Mouse (Mus musculus) heart, embryonic 10.5 days (tissue): ENCODE results near the gene Rab22a. TPM values are rescaled to one million over a fixed set of nuclear protein-coding genes. Genes with fewer than 3 reads are reported as not detected.
"Not testable (repeated sequence)": the region's sequence is repeated elsewhere in the genome, so short reads cannot be mapped to it uniquely, and the experiment has no call there.

Experiments used
- DNase-seq: peaks from one replicate; pipeline ENCODE4 v3.0.0-alpha.2; 2017; ENCODE audit warnings: low spot score
- H3K27ac ChIP-seq: fragments of 300-500 bp; sonication (generic); 2 replicates; pipeline ENCODE4 v1.5.1; 2016; ENCODE audit warnings: mild to moderate bottlenecking
- H3K27me3 ChIP-seq: fragments of 300-500 bp; sonication (generic); 2 replicates; pipeline ENCODE4 v1.6.1; 2016; ENCODE audit warnings: mild to moderate bottlenecking; ENCODE audit not compliant: poor library complexity, insufficient read depth, severe bottlenecking
- H3K36me3 ChIP-seq: fragments of 300-500 bp; sonication (generic); 2 replicates; pipeline ENCODE4 v1.6.1; 2016; ENCODE audit warnings: mild to moderate bottlenecking, moderate library complexity
- H3K4me1 ChIP-seq: fragments of 300-500 bp; sonication (generic); 2 replicates; pipeline ENCODE4 v1.6.1; 2016; ENCODE audit warnings: mild to moderate bottlenecking
- H3K4me3 ChIP-seq: fragments of 300-500 bp; sonication (generic); 2 replicates; pipeline ENCODE4 v1.5.1; 2016; ENCODE audit warnings: mild to moderate bottlenecking, moderate library complexity
- H3K9me3 ChIP-seq: fragments of 300-500 bp; sonication (generic); 2 replicates; pipeline ENCODE4 v1.6.1; 2016; ENCODE audit warnings: mild to moderate bottlenecking, moderate library complexity
- WGBS: fragments of 180-500 bp; shearing (Covaris S2); methylation state at CpG from one replicate; pipeline ENCODE4 v1.1.7; 2016; 5-methylcytosine and 5-hydroxymethylcytosine counted together
- polyA plus RNA-seq: library from polyadenylated mRNA; unstranded; fragments of >200 nt; fragmentation: Nextera tagmentation; extraction: Ambion mirVana; gene quantifications from 2 replicates; pipeline ENCODE4 v1.2.1, GENCODE M21; 2016

Gene Rab22a
- polyA plus RNA-seq, 1 experiment from 2014 or later, result 33.9 TPM

DNA sequence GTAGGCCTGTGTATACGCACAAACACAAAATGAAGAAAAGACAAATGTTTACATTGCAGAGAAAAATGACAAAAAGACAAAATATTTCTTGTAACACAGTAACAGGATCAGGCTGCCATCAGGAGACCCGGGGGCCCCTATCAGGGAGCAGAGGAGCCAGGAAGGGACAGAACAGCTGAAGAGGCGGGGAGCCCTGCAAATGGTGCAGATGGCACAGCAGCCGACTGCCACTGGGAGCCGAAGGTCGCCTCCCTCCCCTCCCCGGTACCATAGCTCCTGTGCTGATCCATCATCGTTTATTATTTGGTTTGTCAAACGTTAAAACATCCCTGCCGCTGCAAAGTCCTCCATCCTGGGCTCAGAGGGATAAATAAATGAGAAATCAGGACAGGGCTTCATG, 53.1 kb downstream of the Rab22a start:
- peaks cover 13% of the 10 kb centered on the region; the same call in 1 of the 2 replicates for H3K4me1 ChIP-seq
- no peak overlapping the region for H3K27ac ChIP-seq
- no peak for DNase-seq
- H3K27me3 ChIP-seq, result no peaks in the 10 kb centered on the region
- 63% methylated on average over 10 of the region's 10 CpGs for WGBS
- no peak overlapping the region for H3K4me3 ChIP-seq
- peaks cover 2% of the 10 kb centered on the region; the same call in 1 of the 2 replicates for H3K36me3 ChIP-seq
- peaks cover 2% of the 10 kb centered on the region; the same call in 1 of the 2 replicates for H3K9me3 ChIP-seq

DNA sequence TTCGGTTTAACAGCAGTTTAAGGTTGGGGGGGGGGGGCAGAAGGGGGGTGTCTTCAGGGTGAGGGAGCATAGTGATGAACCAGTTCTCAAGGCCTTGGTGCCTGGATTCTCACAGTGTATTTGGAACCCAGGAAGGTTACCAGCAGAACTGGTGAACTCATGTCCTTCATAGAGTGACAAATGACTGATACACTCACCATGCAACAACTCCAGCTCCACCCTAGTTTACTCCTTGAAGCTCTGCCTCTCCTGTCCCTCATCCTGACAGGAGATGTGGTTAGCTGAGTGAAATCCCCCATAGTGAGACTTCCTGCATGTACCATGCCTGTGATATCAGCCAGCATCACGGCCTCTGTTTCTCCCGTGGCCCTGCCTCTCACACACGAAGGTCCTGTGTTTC, 53.7 kb downstream of the Rab22a start:
- WGBS, result 74% methylated on average over 4 of the region's 4 CpGs
- DNase-seq, result no peak
- no peak overlapping the region for H3K4me3 ChIP-seq
- no peak overlapping the region for H3K27ac ChIP-seq
- peaks cover 13% of the 10 kb centered on the region; the same call in 1 of the 2 replicates for H3K4me1 ChIP-seq
- H3K27me3 ChIP-seq, result no peaks in the 10 kb centered on the region
- peaks cover 2% of the 10 kb centered on the region; the same call in 1 of the 2 replicates for H3K9me3 ChIP-seq
- no peaks in the 10 kb centered on the region for H3K36me3 ChIP-seq

DNA sequence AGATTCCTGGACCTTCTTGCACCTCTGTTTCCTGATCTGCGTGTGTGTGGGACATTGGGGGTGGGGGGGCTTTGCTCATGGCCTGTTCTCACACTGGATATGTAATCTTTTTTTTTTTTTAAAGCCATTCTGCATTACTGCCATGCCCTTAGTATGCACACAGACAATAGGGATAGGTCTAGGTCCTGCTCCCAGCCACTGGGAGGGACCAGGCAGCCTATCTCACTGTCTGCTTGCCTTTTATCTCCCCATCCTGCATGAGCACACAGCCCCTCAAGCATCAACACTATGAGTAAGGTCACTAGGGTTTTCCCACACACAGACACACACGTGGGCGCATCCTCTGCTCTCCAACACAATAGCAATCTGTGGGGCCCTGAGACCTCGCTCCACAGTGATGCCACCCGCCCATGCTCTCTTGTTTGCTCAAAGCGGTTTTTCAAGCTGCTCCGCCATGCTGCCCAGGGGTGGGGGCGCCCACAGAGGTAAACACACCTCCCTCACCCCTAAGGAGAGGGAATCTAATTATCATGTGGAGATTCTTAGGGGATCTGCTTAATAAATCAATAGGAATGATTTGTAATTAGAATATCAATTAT, 55.2 kb downstream of the Rab22a start:
- DNase-seq, result no peak
- H3K27me3 ChIP-seq, result no peaks in the 10 kb centered on the region
- peaks cover 2% of the 10 kb centered on the region; the same call in 1 of the 2 replicates for H3K9me3 ChIP-seq
- no peak overlapping the region for H3K27ac ChIP-seq
- WGBS, result 68% methylated on average over 8 of the region's 8 CpGs
- H3K36me3 ChIP-seq, result no peaks in the 10 kb centered on the region
- H3K4me3 ChIP-seq, result no peak overlapping the region
- H3K4me1 ChIP-seq, result peaks cover 13% of the 10 kb centered on the region; the same call in 1 of the 2 replicates

DNA sequence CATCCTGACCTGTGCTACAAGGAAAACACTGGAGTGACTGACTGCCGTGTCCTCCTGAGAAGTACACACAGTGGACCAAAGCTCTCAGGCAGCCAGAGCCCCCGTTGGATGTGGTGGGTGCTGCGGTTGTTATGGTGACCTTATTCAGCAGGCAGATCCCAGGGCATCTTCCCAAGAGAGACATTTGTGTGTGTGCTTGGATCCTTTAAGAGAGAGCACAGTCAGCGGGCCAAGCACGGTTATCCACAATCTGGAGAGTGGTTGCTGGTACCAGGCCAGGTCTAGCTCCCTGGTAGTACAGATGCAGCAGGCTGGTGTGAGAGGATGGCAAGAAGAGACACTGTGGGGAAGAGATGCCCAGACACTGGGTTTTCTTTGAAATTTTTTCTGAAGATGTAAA, 57.4 kb downstream of the Rab22a start:
- Histone ChIP-seq H3K27ac (no peak overlapping the region), H3K4me3 (no peak overlapping the region), H3K4me1 (peaks cover 13% of the 10 kb centered on the region; the same call in 1 of the 2 replicates), H3K27me3 (no peaks in the 10 kb centered on the region), H3K9me3 (peaks cover 2% of the 10 kb centered on the region; the same call in 1 of the 2 replicates), H3K36me3 (no peaks in the 10 kb centered on the region)
- no peak for DNase-seq
- WGBS, result 89% methylated on average over 5 of the region's 5 CpGs

DNA sequence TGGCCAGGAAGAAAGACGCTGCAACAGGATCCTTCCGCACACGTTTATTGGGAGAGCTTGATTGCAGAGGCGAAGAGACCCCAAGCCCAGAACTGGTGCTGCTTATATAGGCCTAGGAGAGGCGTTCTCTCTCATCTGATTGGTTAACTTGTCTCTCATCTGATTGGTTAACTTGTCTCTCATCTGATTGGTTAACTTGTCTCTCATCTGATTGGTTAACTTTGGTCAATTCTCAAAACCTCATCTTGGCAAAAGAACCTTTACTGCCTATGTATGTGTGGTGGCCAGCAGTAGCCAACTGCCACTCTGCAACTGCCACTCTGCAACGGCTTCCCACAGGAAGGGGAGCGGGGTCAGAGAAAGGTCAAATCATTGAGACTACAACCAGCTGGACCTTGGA, 59.6 kb downstream of the Rab22a start, which contains the start of gene 1700010B08Rik:
1700010B08Rik (plus strand) TSS at position 301 of the 400 bp plus-strand sequence.
- H3K9me3 ChIP-seq, DNase-seq, H3K4me3 ChIP-seq, H3K27me3 ChIP-seq, H3K27ac ChIP-seq, H3K4me1 ChIP-seq, H3K36me3 ChIP-seq: not testable (repeated sequence)
- WGBS, result 88% methylated on average over 7 of the region's 7 CpGs

DNA sequence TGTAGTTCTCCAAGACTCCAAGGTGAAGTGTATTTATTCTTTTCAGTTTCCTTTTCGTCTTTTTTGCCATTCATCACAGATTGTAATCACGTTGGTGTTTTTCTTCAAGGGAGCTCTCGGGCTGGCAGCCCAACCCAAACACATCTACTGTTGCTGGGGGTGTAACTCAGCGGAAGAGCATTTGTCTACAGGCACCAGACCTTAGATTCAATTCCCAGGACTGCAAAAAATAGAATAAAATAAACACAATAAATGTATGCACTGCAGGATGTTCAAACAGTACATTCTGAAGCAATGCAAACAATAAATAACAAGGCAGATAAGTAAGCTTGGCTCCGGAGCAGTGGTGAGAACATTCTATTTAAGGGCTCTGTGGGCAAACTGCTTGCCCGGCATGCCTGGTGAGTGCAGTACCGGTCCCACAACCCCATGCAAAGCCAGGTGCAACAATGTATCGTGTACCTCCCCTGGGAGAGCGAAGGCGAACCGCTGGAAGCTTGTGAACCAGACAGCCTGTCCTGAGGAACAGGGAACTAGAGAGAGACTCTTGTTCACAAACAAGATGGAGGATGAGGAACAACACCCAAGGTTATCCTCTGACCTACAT, 62.8 kb downstream of the Rab22a start:
- H3K4me3 ChIP-seq, result no peak overlapping the region

DNA sequence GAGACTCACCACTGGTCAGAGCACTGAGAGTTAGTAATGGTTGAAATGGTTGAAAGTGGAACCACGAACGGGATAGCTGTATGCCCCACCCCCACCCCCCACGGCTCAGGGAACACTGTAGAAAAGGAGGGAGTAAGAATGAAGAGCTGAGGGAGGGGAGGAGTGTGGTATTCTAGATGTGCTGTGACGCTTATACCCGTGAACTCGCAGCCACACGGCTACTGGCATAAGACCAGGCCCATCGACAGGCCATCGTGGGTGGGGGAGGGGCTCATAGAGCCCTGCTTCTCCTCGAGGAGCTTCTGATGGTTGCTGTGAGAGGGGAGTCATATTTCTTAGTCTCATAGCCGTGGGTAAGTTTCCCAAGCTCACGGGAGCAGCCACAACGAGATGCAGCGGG, 64.8 kb downstream of the Rab22a start:
- 48% methylated on average over 14 of the region's 14 CpGs for WGBS
- Histone ChIP-seq H3K36me3 (no peaks in the 10 kb centered on the region), H3K27ac (no peak overlapping the region), H3K27me3 (no peaks in the 10 kb centered on the region), H3K4me3 (no peak overlapping the region), H3K9me3 (no peaks in the 10 kb centered on the region), H3K4me1 (peaks cover 5% of the 10 kb centered on the region; the same call in 1 of the 2 replicates)
- DNase-seq, result no peak

More for the DNA sequence above, 62.8 kb downstream of the Rab22a start:
- WGBS, result 75% methylated on average over 11 of the region's 11 CpGs
- H3K36me3 ChIP-seq, result no peaks in the 10 kb centered on the region
- no peak overlapping the region for H3K27ac ChIP-seq
- DNase-seq, result no peak
- peaks cover 2% of the 10 kb centered on the region; the same call in 1 of the 2 replicates for H3K9me3 ChIP-seq
- H3K27me3 ChIP-seq, result no peaks in the 10 kb centered on the region
- peaks cover 5% of the 10 kb centered on the region; the same call in 1 of the 2 replicates for H3K4me1 ChIP-seq

DNA sequence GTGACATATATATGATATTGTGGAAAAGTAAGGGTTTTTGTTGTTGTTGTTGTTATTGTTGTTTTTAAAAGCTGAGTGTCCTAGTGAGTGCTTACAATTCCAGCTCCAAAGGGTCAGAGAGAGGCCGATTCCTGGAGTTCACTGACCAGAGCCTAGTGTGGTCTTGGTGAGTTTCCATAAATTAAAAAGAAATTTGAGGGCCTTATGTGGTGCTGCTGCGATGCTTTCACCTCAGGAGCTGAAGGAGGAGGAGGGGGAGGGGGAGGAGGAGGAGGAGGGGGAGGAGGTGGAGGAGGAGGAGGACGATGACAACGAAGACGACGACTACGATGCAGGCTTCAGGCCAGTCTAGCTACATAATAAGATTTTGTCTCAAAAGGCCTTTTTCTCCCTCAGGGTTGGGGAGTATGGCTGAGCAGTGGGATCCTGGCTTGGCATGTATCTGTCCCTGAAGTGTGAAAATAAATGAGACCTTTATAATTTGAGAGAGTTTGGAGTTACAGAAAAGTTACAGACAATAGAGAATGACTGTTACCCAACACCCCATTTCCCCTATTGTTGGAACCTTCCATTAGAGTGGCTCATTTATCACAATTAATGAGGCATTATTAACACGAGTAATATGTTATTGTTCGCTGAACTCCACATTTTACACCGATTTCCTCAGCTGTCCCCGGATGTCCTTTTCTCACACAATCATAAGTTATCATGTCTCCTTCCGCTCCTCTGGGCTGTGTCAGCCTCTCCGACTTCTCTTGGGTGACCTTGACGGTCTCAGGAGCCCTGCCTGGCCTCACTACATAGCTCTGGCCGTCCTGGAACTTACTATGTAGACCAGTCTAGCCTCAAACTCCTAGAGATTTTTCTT, 65.6 kb downstream of the Rab22a start:
- H3K27ac ChIP-seq, result no peak overlapping the region
- H3K9me3 ChIP-seq, result no peaks in the 10 kb centered on the region
- no peaks in the 10 kb centered on the region for H3K27me3 ChIP-seq
- H3K4me1 ChIP-seq, result peaks cover 9% of the 10 kb centered on the region
- H3K4me3 ChIP-seq, result no peak overlapping the region
- 75% methylated on average over 15 of the region's 15 CpGs for WGBS
- DNase-seq, result no peak
- no peaks in the 10 kb centered on the region for H3K36me3 ChIP-seq

DNA sequence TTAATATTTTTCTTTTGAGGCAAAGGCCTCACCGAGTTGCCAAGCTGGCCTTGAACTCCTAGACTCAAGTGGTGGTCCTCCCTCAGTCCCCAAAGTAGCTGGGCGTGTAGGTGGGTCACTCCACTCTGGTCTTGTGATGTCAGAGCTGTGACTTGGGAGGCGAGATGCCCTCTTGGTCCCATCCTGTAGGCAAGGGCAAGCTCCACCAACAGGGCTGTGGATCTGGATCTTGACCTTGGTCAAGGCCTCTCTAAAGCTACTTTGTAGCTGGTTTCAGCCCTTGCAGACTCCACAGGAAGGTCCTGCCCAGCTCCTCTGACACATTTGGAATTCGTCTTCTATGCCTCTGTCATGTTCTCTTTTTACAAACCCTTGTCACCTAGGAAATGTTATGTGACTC, 66.3 kb downstream of the Rab22a start:
- no peaks in the 10 kb centered on the region for H3K9me3 ChIP-seq
- H3K4me1 ChIP-seq, result peaks cover 15% of the 10 kb centered on the region
- H3K4me3 ChIP-seq, result no peak overlapping the region
- no peaks in the 10 kb centered on the region for H3K36me3 ChIP-seq
- 84% methylated on average over 4 of the region's 4 CpGs for WGBS
- DNase-seq, result no peak
- H3K27ac ChIP-seq, result no peak overlapping the region
- no peaks in the 10 kb centered on the region for H3K27me3 ChIP-seq

DNA sequence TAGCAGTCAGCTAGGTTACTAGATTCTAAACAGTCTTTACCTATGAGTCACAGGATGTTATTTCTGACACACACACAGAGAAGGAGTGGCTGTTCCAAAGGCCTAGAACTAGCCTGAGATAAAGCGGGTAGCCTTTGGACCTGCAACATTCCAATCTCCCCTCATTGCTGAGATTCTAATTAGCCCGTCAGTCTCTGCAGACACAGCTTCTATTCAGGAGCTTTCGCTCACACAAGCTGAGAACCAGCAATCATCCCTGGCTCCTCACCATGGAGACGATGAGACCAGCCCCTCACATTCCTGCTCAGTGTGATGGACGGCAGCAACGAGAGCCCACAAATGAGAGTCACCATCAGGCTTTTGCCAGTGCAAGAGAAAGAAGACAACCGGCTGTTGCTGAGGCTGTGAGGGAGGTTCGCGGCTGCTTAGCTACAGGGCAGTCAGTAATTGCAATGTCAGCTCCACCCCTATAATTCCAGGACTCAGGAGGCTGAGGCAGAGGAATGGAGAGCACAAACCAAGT, 70.9 kb downstream of the Rab22a start:
- Histone ChIP-seq H3K4me1 (peaks cover 17% of the 10 kb centered on the region), H3K36me3 (no peaks in the 10 kb centered on the region), H3K27me3 (no peaks in the 10 kb centered on the region), H3K27ac (no peak overlapping the region), H3K4me3 (no peak overlapping the region), H3K9me3 (no peaks in the 10 kb centered on the region)
- peak; percentile 88 for DNase-seq
- 6% methylated on average over 9 of the region's 9 CpGs for WGBS

DNA sequence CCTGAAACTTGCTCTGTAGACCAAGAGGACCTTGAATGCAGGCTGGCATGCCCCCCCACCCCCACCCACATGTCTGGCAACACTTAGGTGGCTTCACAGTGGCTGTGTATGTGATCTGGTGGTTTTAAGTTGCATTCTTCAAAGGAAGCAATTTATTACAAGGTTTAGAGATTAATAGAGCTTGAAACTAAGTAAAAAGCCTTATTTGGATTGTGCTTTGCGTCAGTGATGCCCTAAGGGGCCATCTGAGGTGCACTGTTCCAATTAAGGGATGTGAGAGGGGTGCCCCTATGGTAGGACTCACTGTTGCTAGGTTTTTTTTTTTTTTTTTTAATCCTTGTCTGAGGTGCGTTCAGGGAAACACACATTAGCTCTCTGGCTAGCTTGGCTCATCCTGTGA, 74.9 kb downstream of the Rab22a start:
- Histone ChIP-seq H3K27me3 (no peaks in the 10 kb centered on the region), H3K4me1 (peaks cover 32% of the 10 kb centered on the region), H3K9me3 (no peaks in the 10 kb centered on the region), H3K36me3 (peaks cover 6% of the 10 kb centered on the region; the same call in 1 of the 2 replicates), H3K4me3 (no peak overlapping the region), H3K27ac (no peak overlapping the region)
- DNase-seq, result no peak
- 67% methylated on average over 2 of the region's 2 CpGs for WGBS

DNA sequence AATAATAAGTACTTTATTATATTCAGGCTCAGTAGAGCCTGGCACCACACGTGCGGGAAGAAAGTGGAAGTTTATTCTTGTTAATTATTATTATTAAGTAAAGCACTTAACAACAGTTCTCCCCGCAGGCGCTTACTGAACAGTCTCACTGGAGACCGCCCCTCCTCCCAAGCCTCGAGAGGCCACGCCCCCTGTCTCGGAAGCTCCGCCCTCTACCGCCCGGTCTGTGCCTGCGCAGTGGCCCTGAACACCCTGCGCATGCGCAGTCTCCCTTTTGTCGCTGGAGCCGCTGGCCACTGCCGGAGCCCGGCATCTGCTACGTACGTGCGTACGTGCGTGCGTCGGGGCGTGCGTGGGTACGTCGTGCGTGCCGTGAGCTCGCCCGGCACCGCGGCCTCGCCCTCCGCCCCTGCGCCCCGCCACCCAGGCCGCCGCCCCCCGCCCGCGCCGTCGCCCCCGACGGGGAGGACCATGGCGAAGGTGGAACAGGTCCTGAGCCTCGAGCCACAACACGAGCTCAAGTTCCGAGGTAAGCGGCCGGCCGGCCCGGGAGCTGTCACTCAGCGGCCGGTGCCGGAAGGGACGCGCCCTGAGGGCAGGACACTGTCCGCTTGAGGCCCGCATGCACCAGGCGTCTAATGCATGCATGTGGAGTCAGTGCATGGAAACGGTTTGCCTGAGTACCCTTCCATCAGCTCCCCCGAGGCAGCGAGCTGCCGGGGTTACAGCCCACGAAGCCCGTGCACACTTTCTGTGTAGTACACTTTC, 77.8 kb downstream of the Rab22a start, which contains the start of gene Vapb:
Vapb (plus strand) TSS at position 290 of the 768 bp plus-strand sequence.
- Histone ChIP-seq H3K4me3 (peak within 1 kb of the TSS; percentile 93), H3K9me3 (no peaks in the 10 kb centered on the region), H3K27me3 (no peaks in the 10 kb centered on the region), H3K36me3 (peaks cover 12% of the 10 kb centered on the region; the same call in 1 of the 2 replicates), H3K27ac (peak within 1 kb of the TSS; percentile 97), H3K4me1 (peaks cover 16% of the 10 kb centered on the region)
- peak; percentile 98 for DNase-seq
- WGBS, result 1% methylated on average over 70 of the region's 70 CpGs
